8 mouse cellular contexts compared by ENCODE assay signal in genomic region chr8:46305733-46306349, GRCm38 (mm10). TPM values are rescaled to one million over a fixed set of nuclear protein-coding genes. Genes with fewer than 3 reads are reported as not detected.
DNase-seq lines count a peak whose midpoint lies in the region; ATAC-seq and TF ChIP-seq lines count a peak whose summit lies in the region.

No protein-coding gene starts in this region.

- 0 out of 4 replicates have a peak overlapping the region, but pooled peaks of 1 of the 2 experiments have one; percentile 22 for H3K4me3 ChIP-seq in MEL (ENCODE audit: control insufficient read depth in 1 of 2, insufficient read depth in 1 of 2, low read depth in 2 of 2, low read length in 2 of 2)
- no peak overlapping the region for H3K4me3 ChIP-seq in limb, embryonic 10.5 days

- no peaks in the 10 kb centered on the region for H3K4me1 ChIP-seq in MEL (ENCODE audit: control insufficient read depth in 1 of 2, insufficient read depth in 2 of 2, low read length in 2 of 2)
- no peaks in the 10 kb centered on the region for H3K4me1 ChIP-seq in limb, embryonic 10.5 days

- TF ChIP-seq RAD21 in MEL (IDR thresholded peaks at IDR 0.05; ENCODE audit: low read depth, low read length), result peak; percentile 80

- no peak for TF ChIP-seq EP300 in MEL (IDR thresholded peaks at IDR 0.05; ENCODE audit: low read depth in 1 of 2, low read length in 2 of 2)

- no peak for TF ChIP-seq POLR2A in MEL (IDR thresholded peaks at IDR 0.05; ENCODE audit: control insufficient read depth in 1 of 2, insufficient read depth in 1 of 2, low read depth in 1 of 2, low read length in 2 of 2, poor library complexity in 1 of 2)

- no peak overlapping the region for H3K9ac ChIP-seq in MEL (ENCODE audit: control insufficient read depth, low read depth, low read length, poor library complexity, severe bottlenecking)

- ATAC-seq in activated CD4-positive, CD25-positive, alpha-beta regulatory T cell, adult 4 months, result no peak

- H3K27ac ChIP-seq in MEL (ENCODE audit: control insufficient read depth, low read depth, low read length), result no peak overlapping the region
- H3K27ac ChIP-seq in limb, embryonic 10.5 days, result no peak overlapping the region

- no peaks in the 10 kb centered on the region for H3K9me3 ChIP-seq in MEL (replicated peaks; ENCODE audit: insufficient read depth, low read length)
- H3K9me3 ChIP-seq in limb, embryonic 10.5 days (replicated peaks), result no peaks in the 10 kb centered on the region

- DNase-seq in layer of hippocampus, adult 11-12 months (ENCODE audit: low spot score), result peak; percentile 34
- no peak for DNase-seq in layer of hippocampus, postnatal 36 days
- DNase-seq in MEL (ENCODE audit: low read depth, low spot score), result peak; percentile 73
- DNase-seq in cerebellum, adult 8-10 months, result peak; percentile 21
- DNase-seq in heart, adult 8-10 months (ENCODE audit: low spot score), result peak; percentile 66
- peak; percentile 63 for DNase-seq in limb, embryonic 10.5 days (ENCODE audit: low spot score)
- peak; percentile 48 for DNase-seq in skeletal muscle tissue, adult 2 months (ENCODE audit: low read depth, low spot score)

- no peaks in the 10 kb centered on the region for H3K36me3 ChIP-seq in MEL (ENCODE audit: control insufficient read depth in 1 of 2, insufficient read depth in 2 of 2, low read length in 2 of 2)
- H3K36me3 ChIP-seq in limb, embryonic 10.5 days, result no peaks in the 10 kb centered on the region

- no peaks in the 10 kb centered on the region for H3K79me2 ChIP-seq in MEL (ENCODE audit: control insufficient read depth, insufficient read depth, low read length, poor library complexity)

- no peaks in the 10 kb centered on the region for H3K27me3 ChIP-seq in MEL (ENCODE audit: control insufficient read depth in 1 of 2, insufficient read depth in 2 of 2, low read length in 2 of 2)
- H3K27me3 ChIP-seq in limb, embryonic 10.5 days (ENCODE audit: low read depth, poor library complexity, severe bottlenecking), result peaks cover 13% of the 10 kb centered on the region; the same call in 1 of the 2 replicates

- TF ChIP-seq CTCF in MEL (IDR thresholded peaks at IDR 0.05 in 2 of 3, conservative IDR thresholded peaks at IDR 0.05 in 1 of 3; ENCODE audit: control insufficient read depth in 1 of 3, insufficient read depth in 1 of 3, low read depth in 2 of 3, low read length in 3 of 3, poor library complexity in 1 of 3, severe bottlenecking in 1 of 3), result peak; percentile 67 to 86 (median 67)

- WGBS in limb, embryonic 10.5 days, result 10% methylated on average over 9 of the region's 9 CpGs

TF ChIP-seq in MEL, 35 proteins besides CTCF, POLR2A, EP300 and RAD21:
- TF ChIP-seq RCOR1 (IDR thresholded peaks at IDR 0.05; ENCODE audit: low read depth, low read length) (peak; percentile 44; the same call in 1 of the 2 replicates), SMC3 (IDR thresholded peaks at IDR 0.05; ENCODE audit: low read depth, low read length) (peak; percentile 86), ZC3H11A (IDR thresholded peaks at IDR 0.05; ENCODE audit: low read depth, low read length) (peak; percentile 68), E2F4 (IDR thresholded peaks at IDR 0.05; ENCODE audit: borderline replicate concordance, low read depth, low read length) (no peak)

RNA-seq across cellular contexts. Expression of gene Helt, which starts 11.4 kb away (rescaled TPM):
- not detected for total RNA-seq in layer of hippocampus, postnatal 36 days (2021)
- total RNA-seq in MEL (2012; rRNA removed), result not detected in 2 replicates
- polyA plus RNA-seq in MEL (2012; ENCODE audit: insufficient read depth in 1 of 2, insufficient read length in 2 of 2, low read depth in 1 of 2, low replicate concordance in 2 of 2, missing spikeins in 1 of 2), result not detected
- total RNA-seq in heart, adult 8-10 months (2022), result 1 to 10 TPM in 3 of 4 experiments, under 1 TPM in 1; 0.92 to 4.2 (median 3.3) TPM
- not detected in 2 replicates for polyA plus RNA-seq in limb, embryonic 10.5 days (2016; fragmentation: Nextera tagmentation; extraction: Ambion mirVana)
- not detected for polyA plus RNA-seq in activated CD4-positive, CD25-positive, alpha-beta regulatory T cell, adult 4 months (2017; shearing (Covaris generic))

Comparison
In these comparisons a context has a peak if more than half of its experiments do, and no peak if none do; other contexts are left out.
1. DNase-seq: peak in layer of hippocampus, adult 11-12 months (single experiment), MEL (single experiment), cerebellum, adult 8-10 months (single experiment), heart, adult 8-10 months (single experiment), limb, embryonic 10.5 days (single experiment) and skeletal muscle tissue, adult 2 months (single experiment); none in layer of hippocampus, postnatal 36 days (0 of 2).